Comparison of ENCODE assay signal across 11 mouse cellular contexts in genomic region chr4:130173060-130173822, GRCm38 (mm10). TPM values are rescaled to one million over a fixed set of nuclear protein-coding genes. Genes with fewer than 3 reads are reported as not detected.
DNase-seq lines count a peak whose midpoint lies in the region; ATAC-seq lines count a peak whose summit lies in the region.
"Had no signal": no experiment of that assay in that cellular context is flagged by ENCODE, and none has a peak within 500 bp of the region (broad histone marks: within the 10 kb centered on the region; RNA-seq: fewer than 3 reads in every experiment).

No protein-coding gene starts in this region.

- no peaks in the 10 kb centered on the region for H3K9me3 ChIP-seq in heart, embryonic 16.5 days (replicated peaks; ENCODE audit: control insufficient read depth, low read length)
- H3K9me3 ChIP-seq in liver, embryonic 13.5 days (replicated peaks) = no peaks in the 10 kb centered on the region

- H3K36me3 ChIP-seq in heart, embryonic 16.5 days (ENCODE audit: control insufficient read depth, insufficient read depth) = no peaks in the 10 kb centered on the region
- peaks cover 10% of the 10 kb centered on the region; the same call in 1 of the 2 replicates for H3K36me3 ChIP-seq in liver, embryonic 13.5 days

- peak; percentile 16 for DNase-seq in 416B (ENCODE audit: low read depth)
- peak; percentile 51 for DNase-seq in MEL-GATA-1-ER (ENCODE audit: extremely low read depth, low read depth)
- peak; percentile 70 for DNase-seq in liver, embryonic 13.5 days
- DNase-seq in ovary, adult 18-20 months (ENCODE audit: low spot score) = no peak
- DNase-seq in frontal cortex, adult 2 months (ENCODE audit: extremely low spot score in 1 of 2, low spot score in 1 of 2) = no peak
- DNase-seq in layer of hippocampus, adult 11-12 months (ENCODE audit: low spot score) = no peak
- DNase-seq: right cerebral cortex, postnatal 14 days had no signal

- H3K9ac ChIP-seq in heart, embryonic 16.5 days (ENCODE audit: low read length) = no peak overlapping the region; the same call in 1 of the 2 replicates
- peak overlapping the region; percentile 75 for H3K9ac ChIP-seq in liver, embryonic 13.5 days

- peak overlapping the region; percentile 88 for H3K27ac ChIP-seq in heart, embryonic 16.5 days (ENCODE audit: low read length)
- H3K27ac ChIP-seq in liver, embryonic 13.5 days = peak overlapping the region; percentile 86

- peak overlapping the region; percentile 66 for H3K4me2 ChIP-seq in heart, embryonic 16.5 days (ENCODE audit: low read depth, low read length)
- H3K4me2 ChIP-seq in liver, embryonic 13.5 days = peak overlapping the region; percentile 71

- peak overlapping the region; percentile 50 for H3K4me3 ChIP-seq in heart, embryonic 16.5 days (ENCODE audit: low read length)
- H3K4me3 ChIP-seq in liver, embryonic 13.5 days (replicated peaks) = peak overlapping the region; percentile 65

- WGBS in heart, embryonic 16.5 days = 54% methylated on average over 11 of the region's 11 CpGs
- 45% methylated on average over 11 of the region's 11 CpGs for WGBS in liver, embryonic 13.5 days (ENCODE audit: insufficient replicate concordance)

- ATAC-seq in heart, embryonic 16.5 days (replicated peaks; ENCODE audit: extremely low read depth, insufficient read depth, low FRiP score) = no peak
- peak; percentile 85 for ATAC-seq in liver, embryonic 13.5 days (ENCODE audit: low read depth)
- no peak for ATAC-seq in monocyte, adult 5-6 weeks (replicated peaks; ENCODE audit: insufficient number of reproducible peaks, low FRiP score, low TSS enrichment, poor library complexity, severe bottlenecking)

- H3K27me3 ChIP-seq in heart, embryonic 16.5 days (ENCODE audit: control insufficient read depth, insufficient read depth, low read length) = no peaks in the 10 kb centered on the region
- peaks cover 69% of the 10 kb centered on the region for H3K27me3 ChIP-seq in liver, embryonic 13.5 days

- H3K4me1 ChIP-seq in heart, embryonic 16.5 days (ENCODE audit: control insufficient read depth, insufficient read depth, low read length) = peaks cover 74% of the 10 kb centered on the region
- peaks cover 71% of the 10 kb centered on the region for H3K4me1 ChIP-seq in liver, embryonic 13.5 days (replicated peaks)

RNA-seq across cellular contexts. Expression of gene Tinagl1, which starts 1.7 kb away (rescaled TPM):
- 61.2 and 70.6 TPM in 2 replicates for polyA plus RNA-seq in heart, embryonic 16.5 days (2015; fragmentation: Nextera tagmentation; extraction: Ambion mirVana)
- 32.9 and 34.6 TPM in 2 replicates for polyA plus RNA-seq in liver, embryonic 13.5 days (2015; fragmentation: Nextera tagmentation; extraction: Ambion mirVana)
- 12.1 and 14.4 TPM in 2 replicates for polyA plus RNA-seq in frontal cortex, adult 2 months (2012; rRNA removed)
- total RNA-seq in monocyte, adult 5-6 weeks (2017) = not detected in 3 replicates

RNA-seq across cellular contexts. Expression of gene Hcrtr1, which starts 34.1 kb away (rescaled TPM):
- polyA plus RNA-seq in heart, embryonic 16.5 days (2015; fragmentation: Nextera tagmentation; extraction: Ambion mirVana) = 0.19 TPM in 1 of 2 replicates, not detected in the other
- polyA plus RNA-seq in liver, embryonic 13.5 days (2015; fragmentation: Nextera tagmentation; extraction: Ambion mirVana) = 0.05 TPM in 1 of 2 replicates, not detected in the other
- 2.8 and 3.9 TPM in 2 replicates for polyA plus RNA-seq in frontal cortex, adult 2 months (2012; rRNA removed)
- not detected in 3 replicates for total RNA-seq in monocyte, adult 5-6 weeks (2017)
- total RNA-seq: heart, adult 18-20 months had no signal

RNA-seq across cellular contexts. Expression of gene Gm853, which starts 49.0 kb away (rescaled TPM):
- polyA plus RNA-seq in heart, embryonic 16.5 days (2015; fragmentation: Nextera tagmentation; extraction: Ambion mirVana) = not detected in 2 replicates
- polyA plus RNA-seq in liver, embryonic 13.5 days (2015; fragmentation: Nextera tagmentation; extraction: Ambion mirVana) = not detected in 2 replicates
- polyA plus RNA-seq in frontal cortex, adult 2 months (2012; rRNA removed) = not detected in 2 replicates
- not detected in 3 replicates for total RNA-seq in monocyte, adult 5-6 weeks (2017)
- total RNA-seq: adrenal gland, adult 18-20 months; heart, adult 18-20 months had no signal

Comparison
In these comparisons a context has a peak if more than half of its experiments do, and no peak if none do; other contexts are left out.
1. DNase-seq: peak in 416B (single experiment), MEL-GATA-1-ER (single experiment) and liver, embryonic 13.5 days (single experiment); none in ovary, adult 18-20 months (single experiment), frontal cortex, adult 2 months (0 of 2) and layer of hippocampus, adult 11-12 months (single experiment).